Mouse (Mus musculus): ENCODE data around the gene H2-Ab1.

The H2-Ab1 gene

GRCm38 (mm10) chr17:34240366-34240765 is 17.1 kb upstream of the H2-Ab1 start:
- no peak for DNase-seq

GRCm38 (mm10) chr17:34240916-34241315 is 16.6 kb upstream of the H2-Ab1 start:
- DNase-seq = no peak

- no peak for DNase-seq
Observed at GRCm38 (mm10) chr17:34244656-34245055, 12.8 kb upstream of the H2-Ab1 start.

GRCm38 (mm10) chr17:34247047-34247446 is 10.4 kb upstream of the H2-Ab1 start:
- DNase-seq = no peak

GRCm38 (mm10) chr17:34248764-34249163 is 8.7 kb upstream of the H2-Ab1 start:
- no peak for DNase-seq

- no peak for DNase-seq
Observed at GRCm38 (mm10) chr17:34249361-34249760, 8.1 kb upstream of the H2-Ab1 start.

- peak; percentile 31 for DNase-seq
Observed at GRCm38 (mm10) chr17:34249878-34250277, 7.6 kb upstream of the H2-Ab1 start.

GRCm38 (mm10) chr17:34251666-34252065 is 5.8 kb upstream of the H2-Ab1 start:
- DNase-seq = no peak

GRCm38 (mm10) chr17:34256501-34256900 is 988 bp upstream of the H2-Ab1 start:
- no peak for DNase-seq

GRCm38 (mm10) chr17:34260551-34260950 is 3.1 kb downstream of the H2-Ab1 start:
- DNase-seq = no peak

- peak; percentile 72 for DNase-seq
Observed at GRCm38 (mm10) chr17:34261502-34261901, 4.0 kb downstream of the H2-Ab1 start.

GRCm38 (mm10) chr17:34263068-34263467 is 5.6 kb downstream of the H2-Ab1 start:
- DNase-seq = peak; percentile 62

- DNase-seq = no peak
Observed at GRCm38 (mm10) chr17:34263811-34264371, 6.4 kb downstream of the H2-Ab1 start.

GRCm38 (mm10) chr17:34264452-34265351 is 7.2 kb downstream of the H2-Ab1 start:
- no peak for DNase-seq

- no peak for DNase-seq
Observed at GRCm38 (mm10) chr17:34268262-34268661, 10.8 kb downstream of the H2-Ab1 start.

- no peak for DNase-seq
Observed at GRCm38 (mm10) chr17:34268748-34269147, 11.3 kb downstream of the H2-Ab1 start.

- no peak for DNase-seq
Observed at GRCm38 (mm10) chr17:34269817-34270216, 12.3 kb downstream of the H2-Ab1 start.

- DNase-seq = no peak
Observed at GRCm38 (mm10) chr17:34270230-34270629, 12.7 kb downstream of the H2-Ab1 start.

- DNase-seq = no peak
Observed at GRCm38 (mm10) chr17:34270940-34271339, 13.5 kb downstream of the H2-Ab1 start.

- no peak for DNase-seq
Observed at GRCm38 (mm10) chr17:34272102-34272501, 14.6 kb downstream of the H2-Ab1 start.

- no peak for DNase-seq
Observed at GRCm38 (mm10) chr17:34280499-34281038, 23.1 kb downstream of the H2-Ab1 start.

GRCm38 (mm10) chr17:34281836-34282235 is 24.3 kb downstream of the H2-Ab1 start:
- no peak for DNase-seq

GRCm38 (mm10) chr17:34285371-34285770 is 27.9 kb downstream of the H2-Ab1 start:
- no peak for DNase-seq

GRCm38 (mm10) chr17:34285848-34286247 is 28.4 kb downstream of the H2-Ab1 start:
- no peak for DNase-seq

Data from kidney, adult 11 months (tissue).